Mouse (Mus musculus): ENCODE data around the gene Zfp646. TPM values are rescaled to one million over a fixed set of nuclear protein-coding genes. Genes with fewer than 3 reads are reported as not detected.

Gene Zfp646
- polyA plus RNA-seq (2012; fragmentation: generic; extraction: Trizol): 10 to 100 TPM in 1 of 2 experiments, 1 to 10 TPM in 1; 2.0 to 13.2 TPM

GRCm38 (mm10) chr7:127876041-127876466 lies at the start of gene Zfp646:
Gene Zfp646 (plus strand): TSS chr7:127876221.

GRCm38 (mm10) chr7:127876467-127877348 lies 687 bp downstream of the Zfp646 start, which contains the start of gene Zfp668:
Gene Zfp668 (minus strand): TSS chr7:127876828.

DNA sequence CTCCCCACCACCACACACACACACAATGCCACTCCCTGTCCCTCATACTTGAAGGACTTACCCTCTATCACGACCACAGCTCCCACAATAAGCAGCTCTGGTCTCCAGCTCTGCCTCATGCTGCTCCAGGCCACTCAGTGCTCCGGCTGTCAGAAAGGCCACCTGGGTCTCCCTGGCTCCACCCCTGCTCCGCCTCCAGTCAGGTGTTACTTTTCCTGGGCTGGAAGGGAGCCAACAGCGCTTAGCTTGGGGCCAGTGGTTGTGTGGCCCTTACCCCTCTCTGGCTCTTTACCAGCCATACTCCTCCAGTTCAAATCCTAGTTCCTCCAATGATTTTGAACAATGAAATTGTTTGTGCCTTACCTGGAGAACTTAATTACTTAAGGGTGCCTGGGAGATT lies 14.8 kb downstream of the Zfp646 start, which contains the start of gene Prss53:
Prss53 (minus strand) TSS at position 173 of the 400 bp plus-strand sequence.

GRCm38 (mm10) chr7:127895442-127895841 lies 19.4 kb downstream of the Zfp646 start, which contains the start of the genes Gm21974 and Vkorc1:
Gene Gm21974 (minus strand): TSS chr7:127895454.
Gene Vkorc1 (minus strand): TSS chr7:127895617.

DNA sequence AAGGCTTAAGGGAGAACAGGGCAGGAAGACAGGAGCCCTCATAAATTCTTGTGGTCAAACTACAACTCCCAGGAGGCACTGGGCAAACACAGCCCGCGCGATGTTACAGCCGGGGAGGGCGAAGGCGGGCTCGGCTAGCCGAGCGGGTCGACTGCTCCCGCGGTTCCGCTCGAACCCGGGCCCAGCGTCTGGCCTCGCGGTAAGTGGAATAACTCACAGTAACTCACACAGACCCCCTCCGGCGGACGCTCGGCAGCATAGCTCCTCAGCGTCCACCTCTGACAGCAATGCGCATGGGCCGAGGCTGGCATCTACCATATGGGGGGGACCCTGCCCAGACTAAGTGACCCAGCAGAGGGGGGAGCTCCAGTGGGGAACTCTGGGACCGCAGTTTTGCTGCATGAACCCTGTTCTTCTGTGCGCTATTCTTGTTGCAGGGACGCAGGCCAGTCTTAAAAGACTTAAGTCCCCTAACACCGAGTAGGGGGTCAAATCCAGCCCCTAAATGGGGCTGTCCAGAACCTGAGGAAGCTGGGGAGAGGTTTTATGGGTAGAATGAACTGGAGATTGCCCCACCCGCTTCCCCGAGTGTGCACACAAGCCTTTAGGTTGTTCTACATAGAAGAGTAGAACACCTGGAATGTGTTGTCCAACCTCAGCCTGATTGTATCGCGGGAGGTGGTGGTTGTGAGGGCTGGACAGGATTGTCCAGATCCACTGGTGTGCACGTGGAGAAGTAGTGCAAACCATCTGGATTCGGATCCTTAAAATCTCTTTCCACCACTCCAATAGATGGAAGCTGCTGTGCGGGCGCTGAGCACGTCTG lies 28.2 kb downstream of the Zfp646 start, which contains the start of gene Bckdk:
Bckdk (plus strand) TSS at position 112 of the 826 bp plus-strand sequence.

GRCm38 (mm10) chr7:127912190-127912871 lies 36.3 kb downstream of the Zfp646 start, which contains the start of gene Kat8:
Gene Kat8 (plus strand): TSS chr7:127912516.

DNA sequence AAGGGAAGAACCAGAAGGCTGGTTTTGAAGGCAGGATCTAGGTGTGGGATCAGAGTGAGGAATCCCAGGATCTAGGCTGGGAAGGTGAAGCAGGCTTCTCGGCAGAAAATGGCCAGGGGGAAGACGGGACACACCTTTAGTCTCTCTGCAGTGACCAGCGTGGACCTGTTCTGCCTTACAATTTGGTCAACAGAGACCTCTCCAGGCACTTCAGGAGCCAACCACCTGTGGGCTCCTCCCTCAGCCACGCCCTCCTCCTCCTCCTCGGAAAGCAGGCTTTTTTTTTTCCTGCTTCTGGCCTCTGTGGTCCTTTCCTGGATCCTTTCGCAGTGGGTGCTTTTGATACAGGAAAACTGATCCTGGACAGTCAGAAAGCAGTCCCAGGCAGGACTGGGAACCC lies 53.9 kb downstream of the Zfp646 start, which contains the start of gene Prss8:
Prss8 (minus strand) TSS at position 182 of the 400 bp plus-strand sequence.

Other genes with a start within 250 kb of the Zfp646 start
- 100 to 1,000 TPM; 142 to 241 TPM for gene Bcl7c, start 167.3 kb upstream of the Zfp646 start, polyA plus RNA-seq (2012; fragmentation: generic; extraction: Trizol)
- 10 to 100 TPM in 1 of 2 experiments, 1 to 10 TPM in 1; 4.2 to 26.0 TPM for gene Ctf1, start 163.5 kb upstream of the Zfp646 start, polyA plus RNA-seq (2012; fragmentation: generic; extraction: Trizol)
- gene Ctf2, start 144.1 kb upstream of the Zfp646 start, polyA plus RNA-seq (2012; fragmentation: generic; extraction: Trizol): under 1 TPM; 0.08 to 0.22 TPM
- 10 to 100 TPM; 15.7 to 19.4 TPM for gene Fbxl19, start 131.7 kb upstream of the Zfp646 start, polyA plus RNA-seq (2012; fragmentation: generic; extraction: Trizol)
- 10 to 100 TPM; 15.6 to 39.0 TPM for gene Orai3, start 106.4 kb upstream of the Zfp646 start, polyA plus RNA-seq (2012; fragmentation: generic; extraction: Trizol)
- 10 to 100 TPM in 1 of 2 experiments, 1 to 10 TPM in 1; 5.5 to 15.8 TPM for gene Setd1a, start 99.6 kb upstream of the Zfp646 start, polyA plus RNA-seq (2012; fragmentation: generic; extraction: Trizol)
- gene Gm49388, start 90.6 kb upstream of the Zfp646 start, polyA plus RNA-seq (2012; fragmentation: generic; extraction: Trizol): under 1 TPM in 1 of 2 experiments, not detected in 1; 0.13 TPM
- 10 to 100 TPM in 1 of 2 experiments, 1 to 10 TPM in 1; 9.4 to 28.8 TPM for gene Hsd3b7, start 75.6 kb upstream of the Zfp646 start, polyA plus RNA-seq (2012; fragmentation: generic; extraction: Trizol)
- gene Stx4a, start 51.9 kb upstream of the Zfp646 start, polyA plus RNA-seq (2012; fragmentation: generic; extraction: Trizol): 10 to 100 TPM; 23.3 to 77.8 TPM
- gene Stx1b, start 51.7 kb upstream of the Zfp646 start, polyA plus RNA-seq (2012; fragmentation: generic; extraction: Trizol): under 1 TPM in 1 of 2 experiments, not detected in 1; 0.35 TPM
- gene Zfp668, start 607 bp downstream of the Zfp646 start, polyA plus RNA-seq (2012; fragmentation: generic; extraction: Trizol): 10 to 100 TPM; 10.9 to 12.1 TPM
- gene Prss53, start 14.7 kb downstream of the Zfp646 start, polyA plus RNA-seq (2012; fragmentation: generic; extraction: Trizol): 1 to 10 TPM in 1 of 2 experiments, under 1 TPM in 1; 0.22 to 2.9 TPM
- not detected for gene Gm21974, start 19.2 kb downstream of the Zfp646 start, polyA plus RNA-seq (2012; fragmentation: generic; extraction: Trizol)
- 100 to 1,000 TPM in 1 of 2 experiments, 10 to 100 TPM in 1; 75.2 to 309 TPM for gene Vkorc1, start 19.4 kb downstream of the Zfp646 start, polyA plus RNA-seq (2012; fragmentation: generic; extraction: Trizol)
- gene Bckdk, start 27.9 kb downstream of the Zfp646 start, polyA plus RNA-seq (2012; fragmentation: generic; extraction: Trizol): 10 to 100 TPM; 53.8 to 95.6 TPM
- 10 to 100 TPM in 1 of 2 experiments, 1 to 10 TPM in 1; 8.2 to 22.4 TPM for gene Kat8, start 36.3 kb downstream of the Zfp646 start, polyA plus RNA-seq (2012; fragmentation: generic; extraction: Trizol)
- under 1 TPM in 1 of 2 experiments, not detected in 1; 0.05 TPM for gene Prss8, start 53.9 kb downstream of the Zfp646 start, polyA plus RNA-seq (2012; fragmentation: generic; extraction: Trizol)
- 10 to 100 TPM in 1 of 2 experiments, 1 to 10 TPM in 1; 4.6 to 11.2 TPM for gene Prss36, start 70.5 kb downstream of the Zfp646 start, polyA plus RNA-seq (2012; fragmentation: generic; extraction: Trizol)
- 100 to 1,000 TPM; 140 to 298 TPM for gene Fus, start 91.2 kb downstream of the Zfp646 start, polyA plus RNA-seq (2012; fragmentation: generic; extraction: Trizol)
- gene Pycard, start 117.6 kb downstream of the Zfp646 start, polyA plus RNA-seq (2012; fragmentation: generic; extraction: Trizol): under 1 TPM; 0.01 to 0.28 TPM
- under 1 TPM; 0.02 to 0.72 TPM for gene Trim72, start 127.7 kb downstream of the Zfp646 start, polyA plus RNA-seq (2012; fragmentation: generic; extraction: Trizol)
- gene Itgam, start 186.4 kb downstream of the Zfp646 start, polyA plus RNA-seq (2012; fragmentation: generic; extraction: Trizol): not detected
- not detected for gene Gm49368, start 186.5 kb downstream of the Zfp646 start, polyA plus RNA-seq (2012; fragmentation: generic; extraction: Trizol)

All from C3H10T1/2 (cell line).